8 mouse cellular contexts compared by ENCODE assay signal in the genomic region with DNA sequence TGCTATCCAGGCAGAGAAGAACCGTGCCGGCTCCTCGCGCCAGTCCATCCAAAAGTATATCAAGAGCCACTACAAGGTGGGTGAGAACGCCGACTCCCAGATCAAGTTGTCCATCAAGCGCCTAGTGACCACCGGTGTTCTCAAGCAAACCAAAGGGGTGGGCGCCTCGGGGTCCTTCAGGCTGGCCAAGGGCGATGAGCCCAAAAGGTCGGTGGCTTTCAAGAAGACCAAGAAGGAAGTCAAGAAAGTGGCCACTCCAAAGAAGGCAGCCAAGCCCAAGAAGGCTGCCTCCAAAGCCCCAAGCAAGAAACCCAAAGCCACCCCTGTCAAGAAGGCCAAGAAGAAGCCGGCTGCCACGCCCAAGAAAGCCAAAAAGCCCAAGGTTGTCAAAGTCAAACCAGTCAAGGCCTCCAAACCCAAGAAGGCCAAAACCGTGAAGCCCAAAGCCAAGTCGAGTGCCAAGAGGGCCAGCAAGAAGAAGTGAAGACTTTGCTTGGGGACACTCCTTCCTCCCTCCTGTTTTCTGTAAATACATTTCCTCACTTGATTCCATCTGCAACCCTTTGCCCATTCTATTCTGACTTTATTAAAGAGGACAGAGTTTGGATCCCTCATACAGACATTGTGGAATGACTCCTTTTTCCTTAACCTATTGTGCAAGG. TPM values are rescaled to one million over a fixed set of nuclear protein-coding genes. Genes with fewer than 3 reads are reported as not detected.
DNase-seq lines count a peak whose midpoint lies in the region; ATAC-seq and TF ChIP-seq lines count a peak whose summit lies in the region.

No protein-coding gene starts in this region.

- no peaks in the 10 kb centered on the region for H3K36me3 ChIP-seq in hindbrain, embryonic 15.5 days
- H3K36me3 ChIP-seq in midbrain, postnatal 0 days (ENCODE audit: insufficient read depth, low read length): no peaks in the 10 kb centered on the region

- H3K4me2 ChIP-seq in hindbrain, embryonic 15.5 days: peak overlapping the region; percentile 98
- peak overlapping the region; percentile 97 for H3K4me2 ChIP-seq in midbrain, postnatal 0 days (ENCODE audit: low read depth, low read length, poor library complexity, severe bottlenecking)

- no peak for ATAC-seq in hindbrain, embryonic 15.5 days (ENCODE audit: low FRiP score, low read depth)
- no peak for ATAC-seq in midbrain, postnatal 0 days (ENCODE audit: low FRiP score)

- no peaks in the 10 kb centered on the region for H3K9me3 ChIP-seq in hindbrain, embryonic 15.5 days
- H3K9me3 ChIP-seq in midbrain, postnatal 0 days (ENCODE audit: low read length): no peaks in the 10 kb centered on the region

- peak overlapping the region; percentile 99 for H3K27ac ChIP-seq in layer of hippocampus, adult 2 months
- peak overlapping the region; percentile 99 for H3K27ac ChIP-seq in cortical plate, adult 2 months (ENCODE audit: insufficient read depth, low read length)
- peak overlapping the region; percentile 93 for H3K27ac ChIP-seq in hindbrain, embryonic 15.5 days (replicated peaks)
- peak overlapping the region; percentile 88; the same call in 1 of the 2 replicates for H3K27ac ChIP-seq in midbrain, postnatal 0 days (ENCODE audit: low read depth, low read length)

- H3K4me1 ChIP-seq in cortical plate, adult 2 months (ENCODE audit: control insufficient read depth, insufficient read depth, low read length): peaks cover 7% of the 10 kb centered on the region; the same call in 1 of the 2 replicates
- H3K4me1 ChIP-seq in hindbrain, embryonic 15.5 days (replicated peaks): peaks cover 54% of the 10 kb centered on the region
- H3K4me1 ChIP-seq in midbrain, postnatal 0 days (ENCODE audit: insufficient read depth, low read length): peaks cover 10% of the 10 kb centered on the region

- no peaks in the 10 kb centered on the region for H3K27me3 ChIP-seq in hindbrain, embryonic 15.5 days
- no peaks in the 10 kb centered on the region for H3K27me3 ChIP-seq in midbrain, postnatal 0 days (ENCODE audit: insufficient read depth, low read length)

- WGBS in hindbrain, embryonic 15.5 days: 25% methylated on average over 16 of the region's 16 CpGs
- 24% methylated on average over 16 of the region's 16 CpGs for WGBS in midbrain, postnatal 0 days

- no peak for TF ChIP-seq POLR2A in cortical plate, adult 2 months (IDR thresholded peaks at IDR 0.05; ENCODE audit: extremely low read depth, insufficient read depth, low read length)

- peak overlapping the region; percentile 94 for H3K9ac ChIP-seq in hindbrain, embryonic 15.5 days
- H3K9ac ChIP-seq in midbrain, postnatal 0 days (replicated peaks; ENCODE audit: low read length, poor library complexity, severe bottlenecking): peak overlapping the region; percentile 95

- peak overlapping the region; percentile 78 for H3K4me3 ChIP-seq in layer of hippocampus, adult 2 months
- peak overlapping the region; percentile 92 for H3K4me3 ChIP-seq in cortical plate, adult 2 months (ENCODE audit: insufficient read depth, low read length)
- H3K4me3 ChIP-seq in hindbrain, embryonic 15.5 days: peak overlapping the region; percentile 58
- H3K4me3 ChIP-seq in midbrain, postnatal 0 days (ENCODE audit: low read depth, low read length): peak overlapping the region; percentile 74

- no peak for TF ChIP-seq CTCF in layer of hippocampus, adult 2 months (conservative IDR thresholded peaks at IDR 0.05)
- no peak for TF ChIP-seq CTCF in cortical plate, adult 2 months (IDR thresholded peaks at IDR 0.05; ENCODE audit: extremely low read depth, insufficient read depth, low read length)
- no peak for TF ChIP-seq CTCF in midbrain, postnatal 0 days (IDR thresholded peaks at IDR 0.05)

- no peak for DNase-seq in layer of hippocampus, adult 2 months (ENCODE audit: low spot score in 2 of 2)
- DNase-seq in layer of hippocampus, adult 8-10 months (ENCODE audit: low spot score in 2 of 2): no peak
- no peak for DNase-seq in midbrain, postnatal 0 days (ENCODE audit: low spot score)
- no peak for DNase-seq in embryo, embryonic 10 days (ENCODE audit: low spot score)
- no peak for DNase-seq in layer of hippocampus, adult 18-20 months (ENCODE audit: low spot score in 2 of 2)
- DNase-seq in right cerebral cortex, postnatal 36 days (ENCODE audit: low spot score in 2 of 2): no peak

RNA-seq across cellular contexts. Expression of gene H1f0, which starts 0.7 kb away (rescaled TPM):
- 10 to 100 TPM; 86.3 to 89.0 TPM for total RNA-seq in layer of hippocampus, adult 2 months (2021)
- 10 to 100 TPM; 73.6 to 88.0 (median 81.8) TPM for total RNA-seq in layer of hippocampus, adult 8-10 months (2022)
- polyA plus RNA-seq in cortical plate, adult 2 months (2012; rRNA removed): 109 and 124 TPM in 2 replicates
- polyA plus RNA-seq in hindbrain, embryonic 15.5 days (2015; fragmentation: Nextera tagmentation; extraction: Ambion mirVana): 214 and 226 TPM in 2 replicates
- total RNA-seq in midbrain, postnatal 0 days (2014; rRNA removed): 132 and 136 TPM in 2 replicates
- polyA plus RNA-seq in midbrain, postnatal 0 days (2015; fragmentation: Nextera tagmentation; extraction: Ambion mirVana): 135 and 144 TPM in 2 replicates
- 10 to 100 TPM; 83.7 to 93.8 TPM for total RNA-seq in layer of hippocampus, adult 18-20 months (2021)

RNA-seq across cellular contexts. Expression of gene Galr3, which starts 12.7 kb away (rescaled TPM):
- total RNA-seq in layer of hippocampus, adult 2 months (2021): under 1 TPM in 1 of 2 experiments, not detected in 1; 0.39 TPM
- 1 to 10 TPM in 1 of 4 experiments, under 1 TPM in 1, not detected in 2; 0.81 to 1.0 TPM for total RNA-seq in layer of hippocampus, adult 8-10 months (2022)
- 0.26 and 0.38 TPM in 2 replicates for polyA plus RNA-seq in cortical plate, adult 2 months (2012; rRNA removed)
- 0.13 and 0.38 TPM in 2 replicates for polyA plus RNA-seq in hindbrain, embryonic 15.5 days (2015; fragmentation: Nextera tagmentation; extraction: Ambion mirVana)
- total RNA-seq in midbrain, postnatal 0 days (2014; rRNA removed): 3.3 and 3.9 TPM in 2 replicates
- polyA plus RNA-seq in midbrain, postnatal 0 days (2015; fragmentation: Nextera tagmentation; extraction: Ambion mirVana): 0.25 and 0.32 TPM in 2 replicates
- under 1 TPM in 1 of 2 experiments, not detected in 1; 0.42 TPM for total RNA-seq in layer of hippocampus, adult 18-20 months (2021)

RNA-seq across cellular contexts. Expression of gene Ankrd54, which starts 33.7 kb away (rescaled TPM):
- total RNA-seq in layer of hippocampus, adult 2 months (2021): 10 to 100 TPM; 17.4 to 19.5 TPM
- 10 to 100 TPM; 17.3 to 23.9 (median 18.2) TPM for total RNA-seq in layer of hippocampus, adult 8-10 months (2022)
- polyA plus RNA-seq in cortical plate, adult 2 months (2012; rRNA removed): 26.5 and 28.2 TPM in 2 replicates
- 56.0 and 59.7 TPM in 2 replicates for polyA plus RNA-seq in hindbrain, embryonic 15.5 days (2015; fragmentation: Nextera tagmentation; extraction: Ambion mirVana)
- 53.5 and 57.5 TPM in 2 replicates for total RNA-seq in midbrain, postnatal 0 days (2014; rRNA removed)
- polyA plus RNA-seq in midbrain, postnatal 0 days (2015; fragmentation: Nextera tagmentation; extraction: Ambion mirVana): 44.5 and 45.5 TPM in 2 replicates
- 10 to 100 TPM; 18.0 to 22.7 TPM for total RNA-seq in layer of hippocampus, adult 18-20 months (2021)

RNA-seq across cellular contexts. Expression of gene Eif3l, which starts 46.0 kb away (rescaled TPM):
- total RNA-seq in layer of hippocampus, adult 2 months (2021): 10 to 100 TPM; 68.9 to 69.5 TPM
- 10 to 100 TPM; 76.9 to 82.0 (median 77.9) TPM for total RNA-seq in layer of hippocampus, adult 8-10 months (2022)
- 86.8 and 93.0 TPM in 2 replicates for polyA plus RNA-seq in cortical plate, adult 2 months (2012; rRNA removed)
- polyA plus RNA-seq in hindbrain, embryonic 15.5 days (2015; fragmentation: Nextera tagmentation; extraction: Ambion mirVana): 167 and 177 TPM in 2 replicates
- total RNA-seq in midbrain, postnatal 0 days (2014; rRNA removed): 197 and 205 TPM in 2 replicates
- 160 and 168 TPM in 2 replicates for polyA plus RNA-seq in midbrain, postnatal 0 days (2015; fragmentation: Nextera tagmentation; extraction: Ambion mirVana)
- 10 to 100 TPM; 71.5 to 71.8 TPM for total RNA-seq in layer of hippocampus, adult 18-20 months (2021)
